12 mouse cellular contexts compared by ENCODE assay signal in genomic region chr1:41605748-41606131, GRCm38 (mm10).
DNase-seq lines count a peak whose midpoint lies in the region; ATAC-seq and TF ChIP-seq lines count a peak whose summit lies in the region.
"Had no signal": no experiment of that assay in that cellular context is flagged by ENCODE, and none has a peak within 500 bp of the region (broad histone marks: within the 10 kb centered on the region; RNA-seq: fewer than 3 reads in every experiment).

No protein-coding gene starts in this region.

- H3K27me3 ChIP-seq in lung, embryonic 14.5 days (ENCODE audit: insufficient read depth, low read length) = no peaks in the 10 kb centered on the region
- no peaks in the 10 kb centered on the region for H3K27me3 ChIP-seq in forebrain, embryonic 14.5 days (replicated peaks; ENCODE audit: control insufficient read depth, insufficient read depth, low read length)
- H3K27me3 ChIP-seq in neural tube, embryonic 14.5 days (ENCODE audit: control insufficient read depth, insufficient read depth, low read length) = no peaks in the 10 kb centered on the region
- H3K27me3 ChIP-seq: CH12.LX had no signal

- no peak overlapping the region for H3K4me2 ChIP-seq in lung, embryonic 14.5 days
- peak overlapping the region; percentile 12; the same call in 1 of the 2 replicates for H3K4me2 ChIP-seq in forebrain, embryonic 14.5 days (ENCODE audit: low read length)
- H3K4me2 ChIP-seq in neural tube, embryonic 14.5 days (ENCODE audit: low read depth, low read length) = no peak overlapping the region

- no peak overlapping the region for H3K27ac ChIP-seq in lung, embryonic 14.5 days (ENCODE audit: low read depth)
- H3K27ac ChIP-seq in forebrain, embryonic 14.5 days (ENCODE audit: low read depth, low read length) = peak overlapping the region; percentile 45
- no peak overlapping the region for H3K27ac ChIP-seq in neural tube, embryonic 14.5 days (ENCODE audit: low read depth, low read length)
- H3K27ac ChIP-seq: heart, embryonic 10.5 days had no signal

- no peaks in the 10 kb centered on the region for H3K4me1 ChIP-seq in lung, embryonic 14.5 days (ENCODE audit: insufficient read depth)
- H3K4me1 ChIP-seq in forebrain, embryonic 14.5 days (ENCODE audit: control insufficient read depth, insufficient read depth, low read length) = peaks cover 9% of the 10 kb centered on the region; the same call in 1 of the 2 replicates
- peaks cover 8% of the 10 kb centered on the region; the same call in 1 of the 2 replicates for H3K4me1 ChIP-seq in neural tube, embryonic 14.5 days (ENCODE audit: control insufficient read depth, insufficient read depth, low read length)
- H3K4me1 ChIP-seq: heart, embryonic 10.5 days had no signal

- no peak for TF ChIP-seq CTCF in lung, embryonic 14.5 days (IDR thresholded peaks at IDR 0.05; ENCODE audit: low read depth)

- WGBS in lung, embryonic 14.5 days = 32% methylated on average over 3 of the region's 3 CpGs
- 1% methylated on average over 3 of the region's 3 CpGs for WGBS in forebrain, embryonic 14.5 days
- WGBS in neural tube, embryonic 14.5 days = 7% methylated on average over 3 of the region's 3 CpGs

- no peak overlapping the region for H3K4me3 ChIP-seq in lung, embryonic 14.5 days (ENCODE audit: low read depth, low read length)
- H3K4me3 ChIP-seq in forebrain, embryonic 14.5 days (ENCODE audit: low read depth, low read length) = no peak overlapping the region
- H3K4me3 ChIP-seq in neural tube, embryonic 14.5 days (ENCODE audit: low read depth, low read length) = no peak overlapping the region
- H3K4me3 ChIP-seq: heart, embryonic 10.5 days had no signal

- H3K36me3 ChIP-seq in lung, embryonic 14.5 days (ENCODE audit: insufficient read depth) = no peaks in the 10 kb centered on the region
- H3K36me3 ChIP-seq in forebrain, embryonic 14.5 days (ENCODE audit: control insufficient read depth, insufficient read depth, low read length) = no peaks in the 10 kb centered on the region
- H3K36me3 ChIP-seq in neural tube, embryonic 14.5 days (ENCODE audit: control insufficient read depth, insufficient read depth, low read length) = no peaks in the 10 kb centered on the region
- H3K36me3 ChIP-seq: heart, embryonic 10.5 days had no signal

- H3K9ac ChIP-seq in lung, embryonic 14.5 days = no peak overlapping the region
- no peak overlapping the region for H3K9ac ChIP-seq in forebrain, embryonic 14.5 days (ENCODE audit: low read length)
- H3K9ac ChIP-seq in neural tube, embryonic 14.5 days (replicated peaks; ENCODE audit: low read depth, low read length) = no peak overlapping the region

- intact Hi-C loops in heart, postnatal 10 days (cut with DNase I) = no loop called here

- no peaks in the 10 kb centered on the region for H3K9me3 ChIP-seq in lung, embryonic 14.5 days (ENCODE audit: low read depth, low read length)
- H3K9me3 ChIP-seq in forebrain, embryonic 14.5 days (replicated peaks; ENCODE audit: control insufficient read depth, low read length) = no peaks in the 10 kb centered on the region
- no peaks in the 10 kb centered on the region for H3K9me3 ChIP-seq in neural tube, embryonic 14.5 days (ENCODE audit: control insufficient read depth, low read length)
- H3K9me3 ChIP-seq: heart, embryonic 10.5 days had no signal

- peak; percentile 14 for DNase-seq in lung, embryonic 14.5 days
- DNase-seq in lung, postnatal 25 days (ENCODE audit: low spot score) = no peak
- peak; percentile 93 for DNase-seq in forebrain, embryonic 14.5 days (ENCODE audit: low spot score)
- peak; percentile 45 for DNase-seq in mesoderm, embryonic 11.5 days (ENCODE audit: low read depth, low spot score)
- no peak for DNase-seq in gastrocnemius, postnatal 10 days
- no peak for DNase-seq in heart, postnatal 10 days
- DNase-seq: cerebellum, postnatal 25 days; kidney, postnatal 10 days had no signal

- ATAC-seq in lung, embryonic 14.5 days (ENCODE audit: insufficient read depth) = no peak
- peak; percentile 85 for ATAC-seq in forebrain, embryonic 14.5 days
- peak; percentile 64; the same call in 1 of the 2 replicates for ATAC-seq in neural tube, embryonic 14.5 days (ENCODE audit: low read depth)
- ATAC-seq: Patski had no signal

Comparison
In these comparisons a context has a peak if more than half of its experiments do, and no peak if none do; other contexts are left out.
1. DNase-seq: peak in lung, embryonic 14.5 days (single experiment), forebrain, embryonic 14.5 days (single experiment) and mesoderm, embryonic 11.5 days (single experiment); none in lung, postnatal 25 days (single experiment), gastrocnemius, postnatal 10 days (single experiment) and heart, postnatal 10 days (0 of 2).